Mouse (Mus musculus): ENCODE data around the gene Kcnq1. TPM values are rescaled to one million over a fixed set of nuclear protein-coding genes. Genes with fewer than 3 reads are reported as not detected.

The Kcnq1 gene
- polyA plus RNA-seq, 1 experiment from 2014 or later: 0.88 TPM

DNA sequence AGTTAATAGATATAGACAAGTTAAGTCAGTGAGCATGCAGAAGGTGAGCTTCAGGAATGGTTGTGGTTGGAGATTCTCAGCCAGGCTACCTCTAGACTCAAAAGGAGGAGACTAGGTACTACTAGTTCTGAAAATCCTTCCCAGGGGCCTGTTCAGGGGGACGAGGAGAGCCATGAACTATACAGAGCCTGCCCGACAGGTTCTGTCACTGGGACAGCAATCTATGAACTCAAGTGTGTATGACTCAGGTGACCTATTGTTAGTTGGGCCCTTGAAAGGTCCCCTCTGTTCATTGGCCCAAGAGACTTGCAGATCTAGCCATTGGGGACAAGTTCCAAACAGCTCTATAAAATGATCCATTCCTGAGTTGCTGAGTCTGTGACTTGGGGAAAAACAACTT is 82.4 kb downstream of the Kcnq1 start:
- H3K4me2 ChIP-seq: no peak overlapping the region
- no peak for ATAC-seq (ENCODE audit: low FRiP score)
- H3K4me1 ChIP-seq: no peaks in the 10 kb centered on the region
- H3K27ac ChIP-seq (replicated peaks): no peak overlapping the region
- no peaks in the 10 kb centered on the region for H3K9me3 ChIP-seq (replicated peaks)
- H3K36me3 ChIP-seq: no peaks in the 10 kb centered on the region
- H3K4me3 ChIP-seq (replicated peaks): no peak overlapping the region
- H3K9ac ChIP-seq (replicated peaks): no peak overlapping the region
- WGBS: 89% methylated on average over 2 of the region's 2 CpGs
- no peaks in the 10 kb centered on the region for H3K27me3 ChIP-seq (replicated peaks)

DNA sequence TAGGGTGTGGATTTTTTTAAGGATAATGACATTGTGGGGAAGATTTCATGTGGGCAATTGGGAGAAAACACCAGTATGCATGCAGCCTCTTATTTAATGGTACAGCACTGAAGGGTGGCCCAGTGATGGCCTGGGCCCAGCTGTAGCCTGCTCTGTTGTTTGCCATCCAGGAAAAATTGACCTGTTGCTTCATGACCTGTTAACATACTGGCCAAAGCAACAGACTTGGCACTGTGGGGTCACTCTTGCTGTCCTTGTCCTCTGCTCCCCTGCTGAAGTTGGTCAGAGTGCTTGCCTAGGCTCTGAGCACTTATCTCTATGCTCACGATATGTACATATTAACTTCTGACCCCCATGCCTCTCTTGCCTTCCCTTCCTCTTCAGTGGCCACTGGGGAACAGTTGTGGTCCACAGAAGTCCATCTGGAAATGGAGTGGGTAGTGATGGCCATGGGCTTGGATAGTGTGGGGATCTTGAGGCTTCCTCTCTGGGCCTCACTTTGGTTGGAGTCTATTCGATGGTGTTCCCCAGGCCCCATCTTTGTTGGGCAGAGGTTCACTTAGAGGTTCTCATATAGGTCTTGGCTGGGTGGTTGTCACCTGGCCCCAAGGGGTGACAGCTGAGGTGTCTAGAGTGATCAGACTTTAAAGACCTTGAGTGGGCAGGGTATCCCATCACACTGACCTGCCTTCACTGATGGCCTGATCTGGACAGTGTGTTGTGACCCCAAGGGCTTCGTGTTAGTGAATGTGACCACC is 84.0 kb downstream of the Kcnq1 start:
- H3K4me1 ChIP-seq: no peaks in the 10 kb centered on the region
- ATAC-seq (ENCODE audit: low FRiP score): no peak
- no peaks in the 10 kb centered on the region for H3K9me3 ChIP-seq (replicated peaks)
- no peak overlapping the region for H3K4me3 ChIP-seq (replicated peaks)
- no peaks in the 10 kb centered on the region for H3K27me3 ChIP-seq (replicated peaks)
- no peak overlapping the region for H3K27ac ChIP-seq (replicated peaks)
- H3K4me2 ChIP-seq: no peak overlapping the region
- H3K36me3 ChIP-seq: no peaks in the 10 kb centered on the region
- no peak overlapping the region for H3K9ac ChIP-seq (replicated peaks)
- 87% methylated on average over 3 of the region's 3 CpGs for WGBS

DNA sequence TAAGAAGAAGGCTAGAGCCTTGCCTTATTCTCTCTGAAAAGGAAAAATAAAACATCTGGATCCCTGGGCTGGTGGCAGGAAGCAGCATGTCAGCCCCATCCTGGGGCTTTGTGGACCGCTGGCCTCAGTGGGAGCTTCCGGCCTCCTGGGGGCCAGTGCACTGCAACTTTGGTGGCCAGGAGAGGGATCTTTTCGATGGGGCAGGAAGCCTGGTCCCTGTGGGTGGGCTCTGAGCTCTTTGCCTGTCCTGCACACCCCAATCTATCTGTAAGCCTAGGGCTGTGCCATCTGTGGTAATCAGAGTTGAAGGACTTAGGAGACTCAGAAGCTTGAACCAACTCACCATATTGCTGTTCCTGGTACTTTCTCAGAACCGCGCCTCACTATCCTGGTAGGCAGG is 84.7 kb downstream of the Kcnq1 start:
- Histone ChIP-seq H3K4me3 (replicated peaks) (no peak overlapping the region), H3K4me2 (no peak overlapping the region), H3K9ac (replicated peaks) (no peak overlapping the region), H3K27ac (replicated peaks) (no peak overlapping the region), H3K36me3 (no peaks in the 10 kb centered on the region), H3K4me1 (no peaks in the 10 kb centered on the region), H3K9me3 (replicated peaks) (no peaks in the 10 kb centered on the region), H3K27me3 (replicated peaks) (no peaks in the 10 kb centered on the region)
- no peak for ATAC-seq (ENCODE audit: low FRiP score)
- 83% methylated on average over 5 of the region's 5 CpGs for WGBS

DNA sequence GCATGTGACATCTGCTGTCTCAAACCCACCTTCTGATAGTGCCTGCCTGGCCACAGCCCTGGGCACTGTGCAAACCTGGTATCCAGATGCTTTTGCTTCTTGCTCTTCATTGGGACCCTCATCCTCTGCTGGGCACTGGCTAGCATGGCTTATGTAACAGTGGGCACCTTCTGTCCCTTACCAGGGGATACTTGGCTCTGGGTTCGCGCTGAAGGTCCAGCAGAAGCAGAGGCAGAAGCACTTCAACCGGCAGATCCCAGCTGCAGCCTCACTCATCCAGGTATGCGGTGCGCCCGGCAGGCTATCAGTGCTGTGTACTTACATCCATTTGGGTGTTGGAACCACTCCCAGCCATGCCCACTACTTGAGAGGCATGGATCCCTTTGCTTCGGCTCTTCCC is 86.2 kb downstream of the Kcnq1 start:
- H3K27me3 ChIP-seq (replicated peaks): no peaks in the 10 kb centered on the region
- no peaks in the 10 kb centered on the region for H3K36me3 ChIP-seq
- H3K4me2 ChIP-seq: no peak overlapping the region
- H3K9ac ChIP-seq (replicated peaks): no peak overlapping the region
- WGBS: 96% methylated on average over 7 of the region's 7 CpGs
- H3K4me1 ChIP-seq: no peaks in the 10 kb centered on the region
- no peaks in the 10 kb centered on the region for H3K9me3 ChIP-seq (replicated peaks)
- ATAC-seq (ENCODE audit: low FRiP score): no peak
- H3K27ac ChIP-seq (replicated peaks): no peak overlapping the region
- no peak overlapping the region for H3K4me3 ChIP-seq (replicated peaks)

DNA sequence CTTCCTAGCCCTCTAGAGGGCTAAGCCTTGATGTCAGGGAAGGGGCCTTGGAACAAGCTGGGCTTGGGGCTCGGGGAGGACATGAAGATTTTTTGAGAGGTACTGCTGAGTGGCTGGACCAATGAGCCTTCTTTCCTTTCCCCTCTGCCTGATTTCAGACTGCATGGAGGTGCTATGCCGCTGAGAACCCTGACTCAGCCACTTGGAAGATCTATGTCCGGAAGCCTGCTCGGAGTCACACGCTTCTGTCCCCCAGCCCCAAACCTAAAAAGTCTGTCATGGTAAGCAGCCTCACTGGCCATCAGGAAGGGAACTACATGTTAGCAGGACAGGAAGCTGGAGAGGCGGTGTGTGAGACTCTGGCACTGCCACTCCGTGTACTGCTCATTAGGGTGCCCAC is 87.9 kb downstream of the Kcnq1 start:
- Histone ChIP-seq H3K27me3 (replicated peaks) (no peaks in the 10 kb centered on the region), H3K4me3 (replicated peaks) (no peak overlapping the region), H3K36me3 (no peaks in the 10 kb centered on the region), H3K27ac (replicated peaks) (no peak overlapping the region), H3K9me3 (replicated peaks) (no peaks in the 10 kb centered on the region), H3K4me2 (no peak overlapping the region), H3K4me1 (peaks cover 7% of the 10 kb centered on the region; the same call in 1 of the 2 replicates), H3K9ac (replicated peaks) (no peak overlapping the region)
- WGBS: 86% methylated on average over 7 of the region's 7 CpGs
- ATAC-seq (ENCODE audit: low FRiP score): no peak

DNA sequence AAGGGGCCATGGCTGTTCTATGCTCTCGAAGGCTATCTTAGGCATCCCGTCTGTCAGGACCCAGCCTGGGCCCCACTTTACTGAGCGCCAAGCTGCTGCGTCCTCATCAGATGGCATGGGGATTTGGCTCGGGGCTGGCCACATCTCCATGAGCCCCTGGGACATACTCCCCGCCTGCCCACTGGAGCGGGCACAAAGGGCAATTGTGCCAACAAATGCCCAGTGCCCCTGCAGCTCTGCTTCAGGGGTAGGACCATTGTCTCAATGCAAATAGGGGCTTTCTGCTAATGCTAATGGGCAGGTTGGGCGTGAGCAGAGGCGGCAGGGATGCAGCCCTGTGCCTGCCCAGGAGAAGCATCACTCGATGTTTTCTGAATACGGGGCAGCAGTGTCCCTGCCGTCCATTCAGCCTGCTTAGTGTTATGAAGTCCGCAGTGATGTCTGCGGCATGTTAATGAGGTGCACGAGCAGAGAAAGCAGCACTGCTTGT is 91.8 kb downstream of the Kcnq1 start:
- no peak overlapping the region; the same call in 1 of the 2 replicates for H3K4me3 ChIP-seq (replicated peaks)
- peak overlapping the region; percentile 36 for H3K4me2 ChIP-seq

DNA sequence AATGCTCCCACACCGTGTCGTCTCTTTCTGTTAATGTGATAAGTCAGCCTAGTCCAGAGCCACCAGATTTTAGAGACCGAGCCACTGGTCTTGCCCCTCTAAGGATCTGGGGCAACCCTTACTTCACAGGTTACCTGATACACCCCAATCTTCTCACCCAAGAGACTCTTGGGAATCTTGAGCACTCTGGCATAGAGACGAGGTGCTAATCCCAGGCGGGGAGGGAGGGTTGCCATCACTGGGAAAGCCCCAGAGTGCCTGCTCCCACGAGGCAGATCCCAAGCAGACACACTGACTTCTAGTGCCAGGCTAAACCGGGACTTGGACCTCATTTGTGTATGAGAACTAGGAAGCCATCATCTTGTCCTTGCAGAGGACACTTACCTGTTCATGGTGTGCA is 92.3 kb downstream of the Kcnq1 start:
- 27% methylated on average over 7 of the region's 7 CpGs for WGBS
- Histone ChIP-seq H3K4me3 (replicated peaks) (no peak overlapping the region; the same call in 1 of the 2 replicates), H3K9me3 (replicated peaks) (no peaks in the 10 kb centered on the region), H3K4me2 (peak overlapping the region; percentile 36), H3K36me3 (no peaks in the 10 kb centered on the region), H3K27me3 (replicated peaks) (no peaks in the 10 kb centered on the region), H3K4me1 (peaks cover 7% of the 10 kb centered on the region; the same call in 1 of the 2 replicates), H3K9ac (replicated peaks) (no peak overlapping the region), H3K27ac (replicated peaks) (no peak overlapping the region)
- ATAC-seq (ENCODE audit: low FRiP score): no peak

More for the DNA sequence above, 91.8 kb downstream of the Kcnq1 start:
- 27% methylated on average over 15 of the region's 15 CpGs for WGBS
- H3K27ac ChIP-seq (replicated peaks): no peak overlapping the region
- H3K9me3 ChIP-seq (replicated peaks): no peaks in the 10 kb centered on the region
- peak; percentile 66 for ATAC-seq (ENCODE audit: low FRiP score)
- peaks cover 7% of the 10 kb centered on the region; the same call in 1 of the 2 replicates for H3K4me1 ChIP-seq
- no peaks in the 10 kb centered on the region for H3K27me3 ChIP-seq (replicated peaks)
- H3K36me3 ChIP-seq: no peaks in the 10 kb centered on the region
- no peak overlapping the region; the same call in 1 of the 2 replicates for H3K9ac ChIP-seq (replicated peaks)

DNA sequence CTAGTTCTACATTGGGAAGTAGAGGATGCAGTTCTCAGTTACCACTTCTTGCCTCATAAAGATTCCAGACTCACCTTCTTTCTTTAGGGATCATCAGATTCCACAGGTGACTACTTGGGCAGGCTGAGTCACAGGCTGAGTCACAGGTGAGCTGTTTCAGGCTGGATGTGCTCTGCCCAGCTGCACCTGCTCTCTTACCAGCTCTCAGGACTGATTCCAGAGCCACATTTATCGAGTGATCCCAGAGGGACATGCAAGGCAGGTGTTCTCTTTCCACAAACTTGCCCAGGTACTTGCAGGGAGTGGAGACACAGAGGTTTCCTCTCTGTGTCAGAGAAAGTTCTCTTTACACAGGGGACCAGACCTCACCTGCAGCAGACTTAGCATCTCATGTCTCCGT is 95.1 kb downstream of the Kcnq1 start:
- H3K9me3 ChIP-seq (replicated peaks): no peaks in the 10 kb centered on the region
- no peaks in the 10 kb centered on the region for H3K27me3 ChIP-seq (replicated peaks)
- ATAC-seq (ENCODE audit: low FRiP score): no peak

DNA sequence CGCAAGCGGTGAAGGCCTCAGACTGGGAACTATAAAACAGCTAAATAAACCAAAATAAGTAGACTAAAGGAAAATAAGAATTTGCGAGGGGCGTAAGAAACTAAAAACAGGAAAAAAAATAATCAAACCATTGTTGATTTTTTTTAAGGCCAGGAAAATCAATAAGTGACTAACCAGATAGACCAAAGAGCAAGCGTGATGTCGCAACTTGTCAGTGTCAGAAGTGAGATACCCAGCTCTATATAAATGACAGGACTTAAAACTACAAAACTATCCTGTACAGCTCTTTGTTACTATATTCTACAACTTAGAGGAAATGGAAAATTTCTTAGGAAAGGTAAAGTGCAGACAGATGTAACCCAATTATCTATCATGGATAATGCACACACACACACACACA is 97.7 kb downstream of the Kcnq1 start:
- no peak overlapping the region for H3K9ac ChIP-seq (replicated peaks)
- no peaks in the 10 kb centered on the region for H3K4me1 ChIP-seq
- no peak for ATAC-seq (ENCODE audit: low FRiP score)
- H3K27me3 ChIP-seq (replicated peaks): no peaks in the 10 kb centered on the region
- no peak overlapping the region for H3K4me2 ChIP-seq
- H3K4me3 ChIP-seq (replicated peaks): no peak overlapping the region
- H3K36me3 ChIP-seq: no peaks in the 10 kb centered on the region
- no peaks in the 10 kb centered on the region for H3K9me3 ChIP-seq (replicated peaks)
- 95% methylated on average over 6 of the region's 6 CpGs for WGBS
- H3K27ac ChIP-seq (replicated peaks): no peak overlapping the region

More for the DNA sequence above, 95.1 kb downstream of the Kcnq1 start:
- Histone ChIP-seq H3K4me1 (peaks cover 7% of the 10 kb centered on the region; the same call in 1 of the 2 replicates), H3K4me3 (replicated peaks) (no peak overlapping the region), H3K9ac (replicated peaks) (no peak overlapping the region), H3K36me3 (no peaks in the 10 kb centered on the region), H3K4me2 (no peak overlapping the region), H3K27ac (replicated peaks) (no peak overlapping the region)
- WGBS: 87% methylated on average over 2 of the region's 2 CpGs

DNA sequence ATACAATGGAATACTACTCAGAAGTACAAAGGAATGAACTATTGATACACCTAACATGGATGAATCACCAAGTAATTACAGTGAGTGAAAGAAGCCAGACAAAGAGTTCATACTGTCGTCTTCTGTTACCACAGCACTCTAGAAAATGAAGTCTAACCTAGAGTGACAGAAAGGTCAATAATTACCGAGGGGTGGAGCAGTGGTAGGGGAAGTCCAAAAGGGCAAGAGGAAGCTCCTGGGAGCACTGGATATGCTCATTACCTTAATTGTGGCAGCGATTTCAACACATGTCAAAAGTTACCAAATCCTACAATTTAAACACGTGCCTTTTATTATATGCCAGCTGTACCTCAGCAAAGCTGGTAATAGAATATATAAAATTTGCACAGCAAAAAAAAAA is 100.9 kb downstream of the Kcnq1 start:
- H3K27ac ChIP-seq (replicated peaks): no peak overlapping the region
- H3K9me3 ChIP-seq (replicated peaks): no peaks in the 10 kb centered on the region
- H3K4me3 ChIP-seq (replicated peaks): no peak overlapping the region
- H3K9ac ChIP-seq (replicated peaks): no peak overlapping the region
- H3K4me1 ChIP-seq: no peaks in the 10 kb centered on the region
- no peak overlapping the region for H3K4me2 ChIP-seq
- WGBS: 66% methylated on average over 4 of the region's 4 CpGs
- no peaks in the 10 kb centered on the region for H3K36me3 ChIP-seq
- ATAC-seq (ENCODE audit: low FRiP score): no peak
- H3K27me3 ChIP-seq (replicated peaks): no peaks in the 10 kb centered on the region

DNA sequence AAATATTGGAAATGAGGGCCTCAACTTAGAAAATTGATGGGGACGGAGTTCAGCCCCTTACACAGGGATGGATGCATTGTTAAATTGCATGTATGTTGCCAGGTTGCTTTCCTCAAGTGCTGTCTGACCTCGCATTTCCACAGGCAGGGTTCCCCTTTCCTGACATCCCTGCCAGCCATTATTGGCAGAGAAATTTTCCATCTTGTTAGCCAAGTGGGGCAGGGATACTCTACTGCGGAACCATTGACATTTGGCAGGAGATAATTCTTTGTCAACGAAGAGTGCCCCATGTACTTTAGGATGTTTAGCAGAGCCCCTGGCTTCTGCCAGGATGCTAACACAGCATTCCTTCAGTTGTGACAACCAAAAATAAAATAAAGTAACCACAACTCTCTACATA is 104.6 kb downstream of the Kcnq1 start:
- H3K36me3 ChIP-seq: no peaks in the 10 kb centered on the region
- no peak overlapping the region for H3K27ac ChIP-seq (replicated peaks)
- H3K9ac ChIP-seq (replicated peaks): no peak overlapping the region
- no peaks in the 10 kb centered on the region for H3K9me3 ChIP-seq (replicated peaks)
- no peaks in the 10 kb centered on the region for H3K27me3 ChIP-seq (replicated peaks)
- H3K4me2 ChIP-seq: no peak overlapping the region
- ATAC-seq (ENCODE audit: low FRiP score): no peak
- H3K4me1 ChIP-seq: no peaks in the 10 kb centered on the region
- WGBS: 78% methylated on average over 4 of the region's 4 CpGs
- H3K4me3 ChIP-seq (replicated peaks): no peak overlapping the region

DNA sequence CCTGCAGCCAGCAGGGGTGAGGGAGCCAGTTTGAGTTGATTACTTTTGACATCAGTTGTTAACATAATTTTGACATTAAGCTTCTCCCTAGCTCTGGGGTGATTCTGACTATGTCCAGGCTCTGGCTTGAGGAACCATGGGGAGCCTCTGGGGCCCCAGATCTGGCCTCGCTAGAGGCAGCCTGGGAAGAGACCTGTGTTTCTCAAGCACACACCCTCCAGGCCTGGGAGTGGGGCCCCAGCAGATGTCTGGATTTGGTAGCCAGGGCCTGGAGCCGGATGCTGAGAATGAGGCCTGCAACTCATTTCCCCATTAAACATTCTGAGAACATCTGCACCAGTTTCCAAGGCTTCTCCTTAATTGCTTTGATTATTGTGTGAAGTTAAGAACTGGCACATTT is 145.0 kb downstream of the Kcnq1 start:
- Histone ChIP-seq H3K4me1 (no peaks in the 10 kb centered on the region), H3K27ac (replicated peaks) (no peak overlapping the region), H3K27me3 (replicated peaks) (no peaks in the 10 kb centered on the region), H3K4me3 (replicated peaks) (no peak overlapping the region), H3K9ac (replicated peaks) (no peak overlapping the region), H3K9me3 (replicated peaks) (0 out of 2 replicates have a peak, but pooled peaks cover 11% of the 10 kb centered on the region), H3K4me2 (no peak overlapping the region), H3K36me3 (peaks cover 12% of the 10 kb centered on the region)
- ATAC-seq (ENCODE audit: low FRiP score): no peak
- 86% methylated on average over 2 of the region's 2 CpGs for WGBS
